Mouse (Mus musculus) MEL (cell line): ENCODE data around the gene Mindy4b-ps. TPM values are rescaled to one million over a fixed set of nuclear protein-coding genes. Genes with fewer than 3 reads are reported as not detected.

Experiments used
- DNase-seq: peaks from one replicate; pipeline ENCODE4 v3.0.0; 2011; ENCODE audit warnings: low read depth, low spot score
- H3K27ac ChIP-seq: 2 replicates; pipeline ENCODE4 v1.5.1; 2012; ENCODE audit warnings: low read depth, mild to moderate bottlenecking, control low read depth, low read length, moderate library complexity; ENCODE audit not compliant: control insufficient read depth
- H3K27me3 ChIP-seq, 2 experiments: fragments of 150-350 bp in 1 of 2; sonication (generic) in 1 of 2; 2 replicates each; pipeline ENCODE4 v1.6.1; 2012; ENCODE audit warnings: low read length in 2 of 2, mild to moderate bottlenecking in 2 of 2, improper control_type of control experiment in 1 of 2, moderate library complexity in 1 of 2; ENCODE audit not compliant: insufficient read depth in 2 of 2, control insufficient read depth in 1 of 2
- H3K36me3 ChIP-seq, 2 experiments: 2 replicates each; pipeline ENCODE4 v1.6.1; 2012 to 2014; ENCODE audit warnings: low read length in 2 of 2, improper control_type of control experiment in 1 of 2, inconsistent platforms in 1 of 2, mild to moderate bottlenecking in 1 of 2; ENCODE audit not compliant: insufficient read depth in 2 of 2, control insufficient read depth in 1 of 2
- H3K4me1 ChIP-seq, 2 experiments: fragments of 150-350 bp in 1 of 2; sonication (generic) in 1 of 2; 2 replicates each; pipeline ENCODE4 v1.6.1; 2012; ENCODE audit warnings: low read length in 2 of 2, improper control_type of control experiment in 1 of 2, mild to moderate bottlenecking in 1 of 2; ENCODE audit not compliant: insufficient read depth in 2 of 2, control insufficient read depth in 1 of 2
- H3K4me3 ChIP-seq, 2 experiments: fragments of 150-350 bp in 1 of 2; sonication (generic) in 1 of 2; 2 replicates each; pipeline ENCODE4 v1.5.1; 2012; ENCODE audit warnings: low read depth in 2 of 2, low read length in 2 of 2, mild to moderate bottlenecking in 2 of 2, moderate library complexity in 2 of 2, control low read depth in 1 of 2, improper control_type of control experiment in 1 of 2; ENCODE audit not compliant: control insufficient read depth in 1 of 2, insufficient read depth in 1 of 2
- H3K79me2 ChIP-seq: 2 replicates; pipeline ENCODE4 v1.6.1; 2012; ENCODE audit warnings: mild to moderate bottlenecking, low read length, moderate library complexity; ENCODE audit not compliant: control insufficient read depth, poor library complexity, insufficient read depth
- H3K9ac ChIP-seq: 2 replicates; pipeline ENCODE4 v1.6.1; 2012; ENCODE audit warnings: low read depth, mild to moderate bottlenecking, control low read depth, low read length, moderate library complexity; ENCODE audit not compliant: control insufficient read depth, poor library complexity, severe bottlenecking
- H3K9me3 ChIP-seq: fragments of 150-350 bp; sonication (generic); replicated peaks from 2 replicates; pipeline ENCODE4 v1.6.1; 2012; ENCODE audit warnings: mild to moderate bottlenecking, low read length, improper control_type of control experiment, moderate library complexity; ENCODE audit not compliant: insufficient read depth
- CHD2 ChIP-seq: IDR thresholded peaks from 2 replicates; pipeline ENCODE4 v1.6.1; 2011; ENCODE audit warnings: low read length, improper control_type of control experiment
- CTCF ChIP-seq, 3 experiments: IDR thresholded peaks in 2 of 3; conservative IDR thresholded peaks in 1 of 3; 2 replicates each; pipeline ENCODE4 v1.5.1; 2011 to 2012; ENCODE audit warnings: low read length in 3 of 3, low read depth in 2 of 3, mild to moderate bottlenecking in 2 of 3, improper control_type of control experiment in 1 of 3, inconsistent platforms in 1 of 3, mixed read lengths in 1 of 3, moderate library complexity in 1 of 3; ENCODE audit not compliant: control insufficient read depth in 1 of 3, insufficient read depth in 1 of 3, poor library complexity in 1 of 3, severe bottlenecking in 1 of 3
- E2F4 ChIP-seq: IDR thresholded peaks from 2 replicates; pipeline ENCODE4 v1.6.1; 2011; ENCODE audit warnings: low read depth, low read length, improper control_type of control experiment, borderline replicate concordance
- GATA1 ChIP-seq: IDR thresholded peaks from 2 replicates; pipeline ENCODE4 v1.6.1; 2011; ENCODE audit warnings: low read depth, low read length, improper control_type of control experiment
- KAT2A ChIP-seq: conservative IDR thresholded peaks from 2 replicates; pipeline ENCODE4 v1.6.1; 2012; ENCODE audit warnings: low read depth, low read length, improper control_type of control experiment, inconsistent platforms
- MEF2A ChIP-seq: IDR thresholded peaks from 2 replicates; pipeline ENCODE4 v1.6.1; 2014; ENCODE audit warnings: low read depth, mild to moderate bottlenecking, inconsistent platforms, low read length, improper control_type of control experiment; ENCODE audit not compliant: poor library complexity, insufficient replicate concordance, severe bottlenecking; ENCODE audit errors: extremely low read depth
- MXI1 ChIP-seq: IDR thresholded peaks from 2 replicates; pipeline ENCODE4 v1.6.1; 2011; ENCODE audit warnings: mild to moderate bottlenecking, low read depth, low read length, improper control_type of control experiment
- RAD21 ChIP-seq: IDR thresholded peaks from 2 replicates; pipeline ENCODE4 v1.6.1; 2011; ENCODE audit warnings: mild to moderate bottlenecking, low read depth, low read length, improper control_type of control experiment
- SMC3 ChIP-seq: IDR thresholded peaks from 2 replicates; pipeline ENCODE4 v1.6.1; 2011; ENCODE audit warnings: low read depth, low read length, improper control_type of control experiment
- TAL1 ChIP-seq: IDR thresholded peaks from 2 replicates; pipeline ENCODE4 v1.6.1; 2012; ENCODE audit warnings: mild to moderate bottlenecking, inconsistent platforms, low read length, moderate library complexity, mixed read lengths
- TBP ChIP-seq: IDR thresholded peaks from 2 replicates; pipeline ENCODE4 v1.8.0; 2011; ENCODE audit warnings: low read depth, low read length, improper control_type of control experiment
- ZC3H11A ChIP-seq: IDR thresholded peaks from 2 replicates; pipeline ENCODE4 v1.6.1; 2012; ENCODE audit warnings: low read depth, mild to moderate bottlenecking, inconsistent platforms, low read length, improper control_type of control experiment
- ZKSCAN1 ChIP-seq: IDR thresholded peaks from 2 replicates; pipeline ENCODE4 v1.6.1; 2012; ENCODE audit warnings: low read depth, mild to moderate bottlenecking, inconsistent platforms, low read length, improper control_type of control experiment, moderate library complexity
- ZMIZ1 ChIP-seq: IDR thresholded peaks from 2 replicates; pipeline ENCODE4 v1.6.1; 2012; ENCODE audit warnings: low read depth, mild to moderate bottlenecking, inconsistent platforms, low read length, improper control_type of control experiment, moderate library complexity
- polyA plus RNA-seq, 2 experiments: library from polyadenylated mRNA; stranded (reverse) in 1 of 2; unstranded in 1 of 2; fragments of >175 nt in 1 of 2; fragments of >200 nt in 1 of 2; gene quantifications; 2 replicates each; pipeline versions ENCODE4 v1.2.1 to v1.2.4; 2012; ENCODE audit warnings: low replicate concordance in 2 of 2, low read depth in 1 of 2; ENCODE audit not compliant: insufficient read length in 2 of 2, insufficient read depth in 1 of 2, missing spikeins in 1 of 2
- total RNA-seq: library from RNA; depleted of rRNA; stranded (reverse); fragments of 300-350 nt; gene quantifications from 2 replicates; pipeline ENCODE4 v1.2.3, GENCODE M21; 2012

Mindy4b-ps gene
- total and polyA plus RNA-seq, 3 experiments = not detected

DNA sequence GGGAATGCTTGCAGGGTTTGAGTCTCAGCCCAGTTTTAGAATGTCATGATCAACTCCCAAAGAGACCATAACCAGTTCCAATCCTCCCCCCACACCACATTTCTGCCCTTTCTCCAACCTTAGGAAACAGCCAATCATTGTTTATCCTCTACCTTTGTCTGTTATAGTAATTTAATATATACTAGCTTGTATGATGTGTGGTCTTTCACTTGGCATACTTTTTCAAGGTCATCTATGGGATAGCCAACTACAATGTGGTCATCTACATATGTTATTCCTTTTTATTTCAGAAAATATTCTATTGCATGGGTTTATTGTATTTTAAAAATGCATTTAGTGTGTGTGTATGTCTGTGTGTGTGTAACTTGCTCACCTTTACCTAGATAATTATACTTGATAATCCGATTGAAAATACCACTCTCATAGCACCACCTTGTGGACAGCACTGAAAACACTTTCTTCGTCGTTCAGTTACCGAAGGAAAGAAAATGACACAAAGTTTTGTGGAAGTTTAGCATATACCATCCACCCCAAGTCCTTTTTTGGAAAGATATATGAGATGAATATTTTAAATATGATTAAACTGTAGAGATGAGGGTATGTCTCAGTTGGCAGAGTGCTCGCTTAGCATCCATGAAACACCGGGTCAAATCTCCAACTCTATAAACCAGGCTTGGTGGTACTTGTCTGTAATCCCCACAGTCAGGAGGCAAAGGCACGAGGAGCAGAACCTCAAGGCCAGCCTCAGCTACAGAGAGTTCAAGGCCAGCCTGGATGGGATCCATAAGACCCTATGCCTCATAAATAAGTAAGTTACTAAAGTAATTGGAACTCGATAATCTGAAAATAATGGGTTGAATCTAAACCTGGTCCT lies 37.7 kb downstream of the Mindy4b-ps start:
- no peaks in the 10 kb centered on the region for H3K36me3 ChIP-seq
- no peaks in the 10 kb centered on the region for H3K9me3 ChIP-seq
- H3K4me3 ChIP-seq = no peak overlapping the region
- H3K79me2 ChIP-seq = no peaks in the 10 kb centered on the region
- DNase-seq = peak; percentile 54
- H3K27ac ChIP-seq = no peak overlapping the region
- peaks cover 4 to 9% of the 10 kb centered on the region in 2 experiments for H3K27me3 ChIP-seq
- TF ChIP-seq ZC3H11A (peak; percentile 69), ZKSCAN1 (no peak), GATA1 (peak; percentile 51; the same call in 1 of the 2 replicates), CTCF (IDR thresholded peaks at IDR 0.05 in 2 of 3, conservative IDR thresholded peaks at IDR 0.05 in 1 of 3; ENCODE audit: control insufficient read depth in 1 of 3, insufficient read depth in 1 of 3, low read depth in 2 of 3, low read length in 3 of 3, poor library complexity in 1 of 3, severe bottlenecking in 1 of 3) (peak in 2 of 3 experiments; percentile 43 to 87; a peak in 2 of 6 replicates), RAD21 (peak; percentile 84), SMC3 (peak; percentile 86)
- peaks cover 0 to 15% of the 10 kb centered on the region in 2 experiments; a peak in 2 of 4 replicates for H3K4me1 ChIP-seq
- H3K9ac ChIP-seq = no peak overlapping the region

DNA sequence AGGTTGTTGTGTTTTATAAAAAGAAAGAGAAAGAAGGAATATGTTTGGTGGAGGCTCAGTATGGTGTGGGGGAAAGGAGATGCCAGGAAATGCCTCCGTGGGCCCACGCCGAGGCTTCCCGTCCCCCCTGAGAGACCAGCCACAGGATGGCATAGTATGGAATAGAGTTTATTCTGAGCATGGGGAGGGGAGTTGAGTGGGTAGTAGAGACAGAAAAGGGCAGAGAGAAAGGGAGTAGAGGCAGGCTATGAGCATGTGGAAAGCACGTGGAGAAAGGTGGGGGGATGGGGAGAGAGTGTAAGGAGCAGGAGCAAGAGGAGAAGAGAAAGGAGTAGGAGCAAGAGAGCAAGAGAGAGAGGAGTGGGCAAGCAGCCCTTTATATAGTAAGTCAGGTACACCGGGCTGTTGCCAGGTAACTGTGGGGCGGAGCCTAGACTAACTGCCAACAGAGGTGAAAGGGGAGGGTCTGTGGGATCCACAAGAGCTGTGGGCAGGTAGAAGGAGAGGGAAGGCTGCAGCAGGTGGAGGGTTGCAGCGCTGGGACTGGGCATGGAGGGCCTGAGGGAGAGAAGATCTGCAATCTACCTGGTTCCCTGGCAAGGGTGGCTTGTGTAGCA lies 38.4 kb downstream of the Mindy4b-ps start:
- no peaks in the 10 kb centered on the region for H3K36me3 ChIP-seq
- no peak for DNase-seq
- peaks cover 0 to 15% of the 10 kb centered on the region in 2 experiments; a peak in 2 of 4 replicates for H3K4me1 ChIP-seq
- TF ChIP-seq MEF2A = no peak
- TF ChIP-seq TBP = no peak
- TF ChIP-seq MXI1 = no peak
- no peak for TF ChIP-seq ZMIZ1
- TF ChIP-seq CHD2 = no peak
- TF ChIP-seq TAL1 = no peak
- no peak for TF ChIP-seq KAT2A
- no peak for TF ChIP-seq E2F4
- no peaks in the 10 kb centered on the region for H3K79me2 ChIP-seq
- no peak overlapping the region for H3K4me3 ChIP-seq
- H3K27me3 ChIP-seq = peaks cover 4 to 9% of the 10 kb centered on the region in 2 experiments
- H3K9me3 ChIP-seq = no peaks in the 10 kb centered on the region
- no peak overlapping the region for H3K9ac ChIP-seq
- no peak overlapping the region for H3K27ac ChIP-seq
